Mouse (Mus musculus) C2C12 (cell line): ENCODE results near the gene Tm2d1. TPM values are rescaled to one million over a fixed set of nuclear protein-coding genes. Genes with fewer than 3 reads are reported as not detected.
"Not testable (repeated sequence)": the region's sequence is repeated elsewhere in the genome, so short reads cannot be mapped to it uniquely, and the experiment has no call there.

ENCODE experiments used
- H3K27me3 ChIP-seq: one replicate; pipeline ENCODE4 v1.6.1; 2011; ENCODE audit not compliant: control insufficient read depth, insufficient read depth, insufficient read length
- H3K36me3 ChIP-seq: one replicate; pipeline ENCODE4 v1.6.1; 2011; ENCODE audit not compliant: control insufficient read depth, insufficient read depth
- H3K4me3 ChIP-seq: one replicate; pipeline ENCODE4 v1.5.1; 2011; ENCODE audit warnings: mild to moderate bottlenecking, control low read depth; ENCODE audit not compliant: poor library complexity, insufficient read depth, severe bottlenecking
- H3K79me2 ChIP-seq: one replicate; pipeline ENCODE4 v1.6.1; 2011; ENCODE audit not compliant: control insufficient read depth, insufficient read depth
- H3K79me3 ChIP-seq: one replicate; pipeline ENCODE4 v1.6.1; 2011; ENCODE audit warnings: low read depth, control low read depth
- H3ac ChIP-seq: one replicate; pipeline ENCODE3; 2011; ENCODE audit warnings: low read depth; ENCODE audit not compliant: control insufficient read depth, insufficient read length
- CEBPB ChIP-seq: IDR thresholded peaks from one replicate; pipeline ENCODE4 v1.6.1; 2011; ENCODE audit warnings: low read depth, mild to moderate bottlenecking, control low read depth, moderate library complexity
- CTCF ChIP-seq: IDR thresholded peaks from one replicate; pipeline ENCODE4 v1.5.1; 2011; ENCODE audit not compliant: control insufficient read depth, insufficient read depth, insufficient read length
- FOSL1 ChIP-seq: IDR thresholded peaks from one replicate; pipeline ENCODE4 v1.8.0; 2011; ENCODE audit warnings: mild to moderate bottlenecking, low read length; ENCODE audit not compliant: poor library complexity, insufficient read depth, severe bottlenecking
- MAX ChIP-seq: IDR thresholded peaks from one replicate; pipeline ENCODE4 v1.6.1; 2011; ENCODE audit warnings: mild to moderate bottlenecking, control low read depth
- MYOD1 ChIP-seq: IDR thresholded peaks from one replicate; pipeline ENCODE4 v1.6.1; 2011; ENCODE audit warnings: low read depth; ENCODE audit not compliant: control insufficient read depth, insufficient read length
- MYOG ChIP-seq: IDR thresholded peaks from one replicate; pipeline ENCODE4 v1.6.1; 2011; ENCODE audit not compliant: control insufficient read depth, insufficient read length; ENCODE audit errors: extremely low read depth
- USF1 ChIP-seq: IDR thresholded peaks from one replicate; pipeline ENCODE4 v1.6.1; 2011; ENCODE audit warnings: low read depth, mild to moderate bottlenecking, control low read depth, moderate library complexity
- long read RNA-seq, 2 experiments: library from polyadenylated mRNA; unstranded; transcript quantifications; one replicate each; pipeline ENCODE4 v2.0.0; 2019 to 2020
- polyA plus RNA-seq: library from polyadenylated mRNA; unstranded; fragments of >200 nt; fragmentation: generic; extraction: Trizol; gene quantifications from one replicate; pipeline ENCODE4 v1.2.1, GENCODE M21; 2012; ENCODE audit warnings: missing spikeins

The Tm2d1 gene
- polyA plus RNA-seq, result 24.8 TPM
- long read RNA-seq, experiment 1, transcript Tm2d1-202 (7 exons, 1,027 nt), result major isoform, 77 of 82 reads
- long read RNA-seq, experiment 1, partial matches to known transcripts, result 2 of 82 reads
- long read RNA-seq, experiment 1, other reads (novel, unspliced or antisense), result 2 of 82 reads
- long read RNA-seq, experiment 2, transcript Tm2d1-202 (7 exons, 1,027 nt), result major isoform, 30 of 31 reads
- long read RNA-seq, experiment 2, partial matches to known transcripts, result 0 of 31 reads
- long read RNA-seq, experiment 2, other reads (novel, unspliced or antisense), result 1 of 31 reads

DNA sequence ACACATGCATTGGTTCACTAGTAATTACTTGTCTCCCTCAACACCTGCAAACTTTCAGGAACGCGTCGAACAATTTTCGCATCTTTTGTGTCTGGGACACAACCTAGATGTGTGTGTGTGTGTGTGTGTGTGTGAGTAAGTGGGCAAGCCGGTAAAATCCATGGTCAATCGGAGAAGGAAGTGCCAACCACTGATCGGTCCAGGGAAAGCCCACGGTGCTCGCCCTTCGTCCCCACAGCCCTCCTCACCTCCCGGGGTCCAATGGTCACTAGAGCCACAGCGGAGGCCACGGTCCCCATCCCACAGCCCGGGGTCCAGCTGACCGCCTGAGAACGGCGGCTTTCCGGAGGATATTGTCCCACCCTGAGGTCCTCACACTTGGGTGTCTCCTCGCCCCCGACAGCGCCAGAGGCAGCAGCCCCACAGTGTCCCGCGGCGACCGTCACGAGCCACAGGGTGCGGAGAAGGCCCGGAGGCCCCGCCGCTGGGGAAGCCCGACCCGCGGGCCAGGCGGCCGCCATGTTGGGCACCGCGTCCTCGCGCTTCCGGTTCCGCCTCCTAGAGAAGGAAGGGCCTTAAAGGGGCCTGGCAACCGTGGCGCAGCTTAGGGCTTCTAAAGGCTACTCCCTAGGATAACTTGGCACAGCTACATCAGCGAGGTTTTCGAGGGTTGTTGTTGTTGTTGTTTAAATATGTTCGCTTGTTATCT lies at the start of gene Tm2d1:
TSS of gene Tm2d1 (minus strand) at position 591 of the 709 bp plus-strand sequence.
- Histone ChIP-seq H3K4me3 (peak within 1 kb of the TSS; percentile 78), H3ac (peak within 1 kb of the TSS; percentile 98), H3K79me2 (peaks cover 37% of the 10 kb centered on the region), H3K36me3 (peaks cover 9% of the 10 kb centered on the region), H3K79me3 (peaks cover 14% of the 10 kb centered on the region), H3K27me3 (no peaks in the 10 kb centered on the region)
- TF ChIP-seq MYOG (no peak), MAX (no peak)

DNA sequence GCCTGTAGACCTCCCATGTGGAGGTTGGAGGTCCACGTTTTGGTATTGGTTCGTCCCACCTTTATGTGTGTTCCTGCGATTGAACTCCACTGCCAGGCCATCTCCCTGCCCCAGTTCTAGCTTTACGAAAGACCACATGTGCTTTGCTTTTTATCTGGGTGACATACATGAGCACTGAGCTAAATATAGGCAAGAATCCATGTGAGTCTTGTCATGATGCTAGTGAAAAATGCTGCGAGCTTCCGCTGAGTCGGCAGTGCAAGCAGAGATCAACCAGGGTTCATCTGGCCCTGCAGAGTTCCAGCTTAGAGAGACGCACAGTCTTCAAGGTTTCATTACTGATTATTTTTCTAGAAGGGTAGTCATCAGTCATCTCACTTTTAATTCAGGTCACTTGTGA lies 45.3 kb upstream of the Tm2d1 start:
- no peak for TF ChIP-seq MYOD1
- no peak for TF ChIP-seq USF1
- no peak for TF ChIP-seq CTCF
- no peak for TF ChIP-seq MAX
- TF ChIP-seq FOSL1, result no peak
- no peak for TF ChIP-seq CEBPB
- TF ChIP-seq MYOG, result no peak
- H3K27me3 ChIP-seq, result no peaks in the 10 kb centered on the region
- H3ac ChIP-seq, result no peak overlapping the region
- no peaks in the 10 kb centered on the region for H3K36me3 ChIP-seq
- H3K79me2 ChIP-seq, result no peaks in the 10 kb centered on the region
- no peaks in the 10 kb centered on the region for H3K79me3 ChIP-seq
- H3K4me3 ChIP-seq, result no peak overlapping the region

DNA sequence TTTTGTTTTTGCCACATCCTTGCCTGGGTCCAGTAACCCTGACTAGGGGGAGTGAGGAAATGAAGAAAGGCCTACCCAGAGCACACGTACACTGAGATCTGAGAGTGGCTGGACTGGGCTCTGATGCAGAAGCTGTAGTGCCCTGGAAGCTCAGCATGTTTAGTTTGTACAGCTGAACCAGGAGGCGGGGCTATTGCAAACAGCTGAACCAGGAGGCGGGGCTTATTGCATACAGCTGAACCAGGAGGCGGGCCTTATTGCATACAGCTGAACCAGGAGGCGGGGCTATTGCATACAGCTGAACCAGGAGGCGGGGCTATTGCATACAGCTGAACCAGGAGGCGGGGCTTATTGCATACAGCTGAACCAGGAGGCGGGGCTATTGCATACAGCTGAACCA lies 32.0 kb upstream of the Tm2d1 start:
- H3K36me3 ChIP-seq, result not testable (repeated sequence)

DNA sequence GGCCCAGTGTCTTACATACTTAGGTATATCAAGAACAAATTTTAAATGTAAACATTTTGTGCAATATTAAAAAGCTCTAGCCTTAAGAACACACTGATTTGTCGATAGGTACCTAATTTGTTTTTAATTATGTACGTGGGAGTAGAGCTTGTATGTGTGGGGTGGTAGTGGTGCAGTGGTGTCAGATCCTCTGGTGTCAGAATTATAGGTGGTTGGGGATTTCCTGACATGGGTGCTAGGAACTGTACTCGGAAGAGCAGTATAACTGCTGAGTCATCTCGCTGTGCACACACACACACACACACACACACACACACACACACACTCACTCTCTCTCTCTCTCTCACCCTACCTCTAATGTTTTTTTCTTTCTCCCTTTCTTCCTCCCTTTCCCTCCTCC lies 25.3 kb upstream of the Tm2d1 start:
- Histone ChIP-seq H3K27me3 (no peaks in the 10 kb centered on the region), H3K79me2 (no peaks in the 10 kb centered on the region), H3ac (no peak overlapping the region), H3K79me3 (no peaks in the 10 kb centered on the region), H3K36me3 (no peaks in the 10 kb centered on the region), H3K4me3 (no peak overlapping the region)
- TF ChIP-seq MYOD1, result no peak
- TF ChIP-seq USF1, result no peak
- TF ChIP-seq FOSL1, result no peak
- TF ChIP-seq CEBPB, result no peak
- TF ChIP-seq MYOG, result no peak
- no peak for TF ChIP-seq MAX
- TF ChIP-seq CTCF, result no peak

More for the DNA sequence above, 32.0 kb upstream of the Tm2d1 start:
- H3K4me3 ChIP-seq, H3ac ChIP-seq, H3K27me3 ChIP-seq, H3K79me3 ChIP-seq, H3K79me2 ChIP-seq: not testable (repeated sequence)

DNA sequence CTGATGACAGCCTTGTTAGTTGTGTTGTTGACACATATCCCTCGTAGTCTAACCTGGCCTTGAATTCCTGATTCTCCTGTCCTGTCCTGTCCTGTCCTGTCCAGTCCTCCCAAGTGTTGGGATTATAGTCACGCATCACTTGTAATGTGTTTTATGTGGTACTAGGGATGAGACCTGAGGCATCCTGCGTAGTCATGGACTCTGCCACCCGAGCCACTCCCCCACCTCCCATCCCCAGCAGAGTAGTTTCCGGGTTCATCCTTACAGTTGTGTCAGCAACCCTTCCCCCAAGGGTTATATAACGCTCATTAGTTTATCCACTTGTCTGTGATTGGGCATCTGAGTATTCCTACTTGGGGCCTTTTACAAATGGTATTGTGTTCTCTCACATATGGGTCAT lies 21.3 kb upstream of the Tm2d1 start:
- no peaks in the 10 kb centered on the region for H3K27me3 ChIP-seq
- TF ChIP-seq MYOD1 (no peak), MYOG (no peak), USF1 (no peak), CEBPB (no peak), CTCF (no peak), MAX (no peak), FOSL1 (no peak)

DNA sequence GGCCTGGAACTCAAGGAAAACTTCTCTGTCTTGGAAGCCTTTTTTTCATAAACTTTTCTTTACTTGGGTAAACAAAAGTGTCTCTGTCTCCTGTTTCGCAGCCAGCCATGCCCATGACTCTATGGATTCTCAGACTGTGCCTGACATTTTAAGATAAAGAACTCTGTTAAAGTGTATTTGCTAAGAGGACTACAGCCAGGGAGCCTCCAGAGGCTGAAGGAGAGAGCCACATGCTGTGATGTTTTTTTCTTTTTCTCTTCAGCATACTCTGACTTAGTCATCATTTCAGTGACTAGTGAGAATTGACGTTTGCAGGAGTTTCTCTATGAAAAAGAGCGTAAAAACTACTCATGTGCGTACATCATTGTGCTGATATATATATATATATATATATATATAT lies 20.4 kb upstream of the Tm2d1 start:
- no peaks in the 10 kb centered on the region for H3K36me3 ChIP-seq
- TF ChIP-seq CEBPB (no peak), CTCF (no peak), MAX (no peak), MYOD1 (no peak), FOSL1 (no peak), MYOG (no peak), USF1 (no peak)
- no peak overlapping the region for H3K4me3 ChIP-seq

More for the DNA sequence above, 21.3 kb upstream of the Tm2d1 start:
- Histone ChIP-seq H3K4me3 (no peak overlapping the region), H3K36me3 (no peaks in the 10 kb centered on the region), H3K79me2 (no peaks in the 10 kb centered on the region), H3ac (no peak overlapping the region), H3K79me3 (no peaks in the 10 kb centered on the region)

More for the DNA sequence above, 20.4 kb upstream of the Tm2d1 start:
- no peaks in the 10 kb centered on the region for H3K27me3 ChIP-seq
- H3ac ChIP-seq, result no peak overlapping the region
- H3K79me2 ChIP-seq, result no peaks in the 10 kb centered on the region
- H3K79me3 ChIP-seq, result no peaks in the 10 kb centered on the region
